Comparison of ENCODE assay signal across 8 mouse cellular contexts in the genomic region with DNA sequence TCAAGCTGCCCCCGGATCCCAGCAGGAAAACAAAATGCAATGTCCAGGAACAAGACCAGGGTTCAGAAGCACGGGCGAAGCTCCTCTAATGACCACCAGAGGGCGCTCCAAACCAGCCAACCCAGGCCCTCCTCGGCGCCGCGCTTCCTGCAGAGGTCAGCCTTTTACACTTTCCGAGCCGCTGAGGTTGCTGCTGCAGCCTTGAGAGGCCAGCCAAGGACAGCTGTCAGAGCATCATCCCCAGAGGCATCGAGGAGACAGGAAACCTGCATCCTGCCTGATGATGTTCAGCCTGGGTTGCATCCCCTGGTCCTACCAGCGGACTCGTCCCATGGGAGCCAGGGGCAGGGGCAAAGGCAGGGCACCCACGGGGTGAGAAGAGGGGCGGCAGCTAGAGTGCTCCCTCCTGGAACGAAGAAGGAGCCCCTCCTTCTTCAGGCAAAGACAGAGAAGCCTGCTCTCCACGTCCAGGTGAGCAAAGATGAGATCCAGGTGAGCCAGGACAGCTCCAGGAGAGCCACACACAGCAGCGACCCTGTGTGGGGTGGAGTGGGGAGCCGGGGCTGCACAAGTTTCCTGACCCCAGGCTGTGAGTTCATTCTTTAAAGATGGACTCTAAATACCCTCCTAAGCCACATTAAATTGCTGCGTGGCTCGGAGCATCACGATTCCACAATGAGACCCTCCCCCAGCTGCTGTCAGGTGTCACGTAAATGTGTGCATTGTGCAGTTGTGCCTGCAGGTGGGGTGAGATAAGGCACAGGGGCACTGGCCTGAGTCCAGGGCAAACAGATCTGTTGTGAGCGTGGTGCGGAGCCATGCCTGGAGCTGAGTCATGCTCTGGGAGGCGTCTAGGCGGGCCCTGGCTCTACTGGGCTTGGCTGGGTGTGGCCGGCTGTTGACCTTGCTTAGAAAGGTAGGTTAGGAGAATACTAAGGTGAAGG. TPM values are rescaled to one million over a fixed set of nuclear protein-coding genes. Genes with fewer than 3 reads are reported as not detected.
A peak's percentile ranks its signal among the peaks of the same experiment; 100 is the strongest.
DNase-seq lines count a peak whose midpoint lies in the region; ATAC-seq and TF ChIP-seq lines count a peak whose summit lies in the region.

A gene (plus strand): TSS at position 204 of the 944 bp plus-strand sequence.

- no peak within 1 kb of the TSS for H3K27ac ChIP-seq in intestine, postnatal 0 days (ENCODE audit: low read depth, low read length)
- H3K27ac ChIP-seq in midbrain, embryonic 10.5 days (replicated peaks), result no peak within 1 kb of the TSS; the same call in 1 of the 2 replicates

- 0 out of 2 replicates have a peak, but pooled peaks cover 3% of the 10 kb centered on the region for H3K4me1 ChIP-seq in intestine, postnatal 0 days (replicated peaks; ENCODE audit: control insufficient read depth, insufficient read depth, low read length)
- peaks cover 7% of the 10 kb centered on the region for H3K4me1 ChIP-seq in midbrain, embryonic 10.5 days

- no peak within 1 kb of the TSS for H3K9ac ChIP-seq in intestine, postnatal 0 days (ENCODE audit: low read depth, low read length)

- 10% methylated on average over 28 of the region's 28 CpGs for WGBS in intestine, postnatal 0 days
- 19% methylated on average over 28 of the region's 28 CpGs for WGBS in midbrain, embryonic 10.5 days

- H3K4me3 ChIP-seq in intestine, postnatal 0 days (ENCODE audit: low read depth, low read length), result no peak within 1 kb of the TSS
- H3K4me3 ChIP-seq in midbrain, embryonic 10.5 days, result peak within 1 kb of the TSS; percentile 38

- peak; percentile 79 for DNase-seq in adrenal gland, adult 8-10 months
- peak; percentile 83 for DNase-seq in embryo, embryonic 9.5 days (ENCODE audit: extremely low spot score)
- peak; percentile 82 to 88 for DNase-seq in left cerebral cortex, postnatal 36 days (ENCODE audit: low spot score in 2 of 2)
- peak; percentile 86 for DNase-seq in midbrain, embryonic 10.5 days (ENCODE audit: low spot score)
- DNase-seq in right cerebral cortex, postnatal 36 days (ENCODE audit: low spot score in 2 of 2), result peak; percentile 72 to 79
- peak; percentile 80 to 86 for DNase-seq in urinary bladder, postnatal 4 days (ENCODE audit: low spot score in 2 of 2)

- H3K27me3 ChIP-seq in intestine, postnatal 0 days (replicated peaks; ENCODE audit: control insufficient read depth, insufficient read depth, low read length), result no peaks in the 10 kb centered on the region
- peaks cover 24% of the 10 kb centered on the region for H3K27me3 ChIP-seq in midbrain, embryonic 10.5 days (ENCODE audit: low read depth, poor library complexity, severe bottlenecking)

- H3K36me3 ChIP-seq in intestine, postnatal 0 days (ENCODE audit: control insufficient read depth, insufficient read depth), result no peaks in the 10 kb centered on the region
- no peaks in the 10 kb centered on the region for H3K36me3 ChIP-seq in midbrain, embryonic 10.5 days

- ATAC-seq in granulocyte monocyte progenitor cell, adult 5-6 weeks (replicated peaks; ENCODE audit: poor library complexity, severe bottlenecking), result peak; percentile 72
- ATAC-seq in intestine, postnatal 0 days, result peak; percentile 90

- intact Hi-C loops in left cerebral cortex, postnatal 36 days (cut with DNase I), result loop anchor here (1.0 to 2.0 kb wide), 2 partner anchors 89 to 157 kb away; no protein-coding TSS in a partner anchor

- H3K4me2 ChIP-seq in intestine, postnatal 0 days (replicated peaks; ENCODE audit: low read depth), result peak within 1 kb of the TSS; percentile 37

- peak; percentile 99 for TF ChIP-seq CTCF in intestine, postnatal 0 days (IDR thresholded peaks at IDR 0.05; ENCODE audit: low read depth)

- no peaks in the 10 kb centered on the region for H3K9me3 ChIP-seq in intestine, postnatal 0 days (ENCODE audit: control insufficient read depth)
- H3K9me3 ChIP-seq in midbrain, embryonic 10.5 days (replicated peaks), result no peaks in the 10 kb centered on the region

RNA-seq across cellular contexts. Expression of the gene that starts here (rescaled TPM):
- 10 to 100 TPM in 3 of 4 experiments, 1 to 10 TPM in 1; 4.8 to 18.8 (median 14.4) TPM for total RNA-seq in adrenal gland, adult 8-10 months (2022)
- total RNA-seq in granulocyte monocyte progenitor cell, adult 5-6 weeks (2014; fragmentation: Nextera tagmentation), result 0.47 TPM in 1 of 2 replicates, not detected in the other
- 1.3 TPM in 1 of 2 replicates, not detected in the other for total RNA-seq in granulocyte monocyte progenitor cell, adult 5-6 weeks (2017)
- polyA plus RNA-seq in intestine, postnatal 0 days (2015; fragmentation: Nextera tagmentation; extraction: Ambion mirVana), result 1.9 and 2.9 TPM in 2 replicates
- 10 to 100 TPM; 10.8 to 12.4 TPM for total RNA-seq in left cerebral cortex, postnatal 36 days (2021)
- polyA plus RNA-seq in midbrain, embryonic 10.5 days (2016; fragmentation: Nextera tagmentation; extraction: Ambion mirVana), result 2.0 and 2.1 TPM in 2 replicates
